Mouse (Mus musculus) forebrain, postnatal 0 days (tissue): ENCODE measurements at regions not wholly inside any gene's neighbourhood (a gene's known extent, or its start where the extent isn't known, plus 50 kb on each side); places are given as distances from the start of the nearest gene placed in this dataset.
A peak's percentile ranks its signal among the peaks of the same experiment; 100 is the strongest.

ENCODE experiments used
- ATAC-seq: fragments of 200-750 bp; cut with Nextera tagmentation; 2 replicates; pipeline ENCODE4 v1.8.0; 2017; ENCODE audit warnings: mild to moderate bottlenecking, moderate library complexity
- DNase-seq: peaks from one replicate; pipeline ENCODE4 v3.0.0-alpha.2; 2015
- H3K27ac ChIP-seq: fragments of 300-500 bp; sonication (generic); 2 replicates; pipeline ENCODE4 v1.5.1; 2014; ENCODE audit warnings: low read depth, mild to moderate bottlenecking, antibody characterized with exemption, low read length, moderate library complexity, mixed read lengths
- H3K27me3 ChIP-seq: fragments of 300-500 bp; sonication (generic); 2 replicates; pipeline ENCODE4 v1.6.1; 2014; ENCODE audit warnings: mild to moderate bottlenecking, low read length, mixed read lengths; ENCODE audit not compliant: insufficient read depth
- H3K36me3 ChIP-seq: fragments of 300-500 bp; sonication (generic); 2 replicates; pipeline ENCODE4 v1.6.1; 2014; ENCODE audit warnings: mild to moderate bottlenecking, moderate library complexity; ENCODE audit not compliant: insufficient read depth
- H3K4me1 ChIP-seq: fragments of 300-500 bp; sonication (generic); 2 replicates; pipeline ENCODE4 v1.6.1; 2014; ENCODE audit warnings: antibody characterized with exemption; ENCODE audit not compliant: insufficient read depth
- H3K4me2 ChIP-seq: fragments of 300-500 bp; sonication (generic); 2 replicates; pipeline ENCODE4 v1.6.1; 2014; ENCODE audit warnings: low read depth, mild to moderate bottlenecking, moderate library complexity
- H3K4me3 ChIP-seq: fragments of 300-500 bp; sonication (generic); 2 replicates; pipeline ENCODE4 v1.5.1; 2014; ENCODE audit warnings: low read depth, low read length, mixed read lengths
- H3K9ac ChIP-seq: fragments of 300-500 bp; sonication (generic); 2 replicates; pipeline ENCODE4 v1.6.1; 2014; ENCODE audit warnings: mild to moderate bottlenecking
- H3K9me3 ChIP-seq: fragments of 300-500 bp; sonication (generic); 2 replicates; pipeline ENCODE4 v1.6.1; 2016; ENCODE audit warnings: low read length
- CTCF ChIP-seq: sonication (generic); IDR thresholded peaks from 2 replicates; pipeline ENCODE4 v1.5.1; 2016; ENCODE audit warnings: antibody characterized with exemption, control low read depth, low read depth
- WGBS: fragments of 180-500 bp; shearing (Covaris S2); extraction: QIAGEN DNeasy Blood & Tissue Kit; methylation state at CpG from one replicate; pipeline ENCODE4 v1.1.7; 2014; 5-methylcytosine and 5-hydroxymethylcytosine counted together

DNA sequence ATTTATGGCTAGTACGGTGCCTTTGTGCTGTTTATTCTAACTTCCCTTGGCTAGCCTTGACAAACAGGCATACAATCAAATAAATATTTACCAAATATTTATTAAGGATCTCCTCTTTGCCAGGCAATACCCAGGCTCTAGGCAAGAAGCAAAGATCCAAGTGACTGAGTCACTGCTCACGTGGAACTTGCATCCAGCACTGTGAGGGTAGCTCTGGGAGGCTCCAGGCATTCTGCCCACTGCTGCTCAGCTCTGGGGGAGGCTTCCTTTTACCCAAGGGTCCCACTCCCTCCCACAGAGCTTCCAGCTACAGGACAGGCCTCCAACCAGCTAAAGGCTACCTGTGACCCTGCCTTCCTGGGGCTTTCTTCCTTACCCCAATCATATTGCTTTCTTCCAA lies 130.1 kb downstream of the Nectin1 start:
- H3K4me3 ChIP-seq: no peak overlapping the region
- ATAC-seq (no peak), DNase-seq (no peak)
- no peak overlapping the region for H3K4me2 ChIP-seq
- H3K4me1 ChIP-seq: no peaks in the 10 kb centered on the region
- H3K27me3 ChIP-seq: no peaks in the 10 kb centered on the region
- H3K36me3 ChIP-seq: no peaks in the 10 kb centered on the region
- TF ChIP-seq CTCF: no peak
- no peaks in the 10 kb centered on the region for H3K9me3 ChIP-seq
- no peak overlapping the region for H3K9ac ChIP-seq
- no peak overlapping the region for H3K27ac ChIP-seq
- 70% methylated on average over 2 of the region's 2 CpGs for WGBS

DNA sequence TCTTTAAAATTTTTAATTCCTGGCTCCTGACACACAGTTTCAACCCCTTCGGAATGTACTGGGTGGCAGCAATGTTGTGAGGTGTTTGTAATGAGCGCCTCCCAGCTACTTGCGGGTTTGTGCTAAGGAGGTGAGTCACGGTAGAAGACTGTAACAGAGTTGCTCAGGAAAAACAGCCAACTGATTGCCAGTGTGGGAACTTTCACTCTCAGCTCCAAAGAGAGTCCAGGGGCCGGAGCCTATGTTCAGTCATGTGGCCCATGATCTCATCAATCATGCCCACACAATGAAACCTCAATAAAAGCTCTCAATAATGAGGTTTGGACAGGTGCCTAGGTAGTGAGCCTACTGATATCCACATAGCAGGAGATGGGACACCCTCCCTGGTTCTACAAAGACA lies 130.5 kb downstream of the Nectin1 start:
- Histone ChIP-seq H3K27me3 (peaks cover 5% of the 10 kb centered on the region; the same call in 1 of the 2 replicates), H3K9ac (no peak overlapping the region), H3K27ac (no peak overlapping the region), H3K36me3 (no peaks in the 10 kb centered on the region), H3K9me3 (no peaks in the 10 kb centered on the region), H3K4me1 (peaks cover 2% of the 10 kb centered on the region; the same call in 1 of the 2 replicates), H3K4me2 (no peak overlapping the region), H3K4me3 (no peak overlapping the region)
- ATAC-seq (no peak), DNase-seq (no peak)
- 60% methylated on average over 5 of the region's 5 CpGs for WGBS
- no peak for TF ChIP-seq CTCF

DNA sequence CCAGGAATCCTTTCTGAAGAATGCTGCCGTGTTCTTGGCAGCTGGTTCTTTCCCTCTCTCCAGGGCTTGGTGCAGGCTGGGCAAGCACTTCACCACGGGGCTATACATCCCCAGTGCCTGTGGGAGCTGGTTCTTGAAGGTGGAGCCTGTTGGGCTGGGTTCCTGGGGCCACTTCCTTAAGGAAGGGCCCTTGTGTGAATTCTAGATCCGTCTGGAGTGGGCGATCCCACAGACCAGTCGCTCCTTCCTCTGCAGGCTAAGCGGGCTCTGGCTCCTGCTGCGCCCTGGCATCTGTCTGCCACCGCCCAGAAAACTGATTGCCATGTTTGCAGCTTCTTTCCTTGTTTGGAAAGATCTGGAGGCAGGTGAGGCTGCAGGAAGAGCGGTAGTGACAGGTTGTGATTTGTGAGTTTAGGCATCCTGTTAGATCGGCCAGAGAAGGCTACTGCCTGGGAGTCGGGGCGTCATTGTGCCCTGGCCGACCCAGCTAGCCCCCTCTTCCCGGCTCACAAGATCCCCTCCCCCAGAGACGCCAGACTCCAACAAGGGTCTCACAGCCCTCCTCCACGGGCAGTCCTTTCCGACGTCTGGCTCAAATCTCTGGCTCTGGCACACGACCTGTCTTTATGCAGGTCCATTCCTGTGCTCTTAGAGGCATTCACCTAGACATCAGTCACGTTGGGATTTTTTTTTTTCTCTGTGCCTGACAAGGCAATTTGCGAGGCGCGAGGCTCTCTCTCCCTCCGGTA lies 135.6 kb downstream of the Nectin1 start:
- Histone ChIP-seq H3K9me3 (no peaks in the 10 kb centered on the region), H3K27ac (no peak overlapping the region)
- TF ChIP-seq CTCF: no peak

DNA sequence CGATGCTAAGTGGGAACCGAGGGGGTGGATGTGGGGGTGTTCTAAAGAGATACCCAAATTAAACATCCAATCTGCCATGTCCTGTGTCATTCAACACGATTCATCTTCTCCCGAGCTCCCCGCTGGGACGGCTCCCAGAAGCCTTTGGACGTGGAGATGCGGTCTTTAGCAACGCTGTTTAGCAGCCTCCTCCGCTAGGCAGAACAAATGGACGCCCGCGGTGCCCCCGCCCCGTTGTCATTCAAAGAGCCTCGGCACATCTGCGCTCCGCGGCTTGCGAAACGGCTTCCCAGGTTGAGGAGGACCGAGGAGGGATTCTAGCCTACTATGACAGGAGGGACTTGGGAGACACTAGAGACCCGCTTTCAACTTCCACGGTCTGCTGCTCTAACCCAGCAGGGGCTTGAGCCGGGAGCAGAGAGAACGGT lies 136.2 kb downstream of the Nectin1 start:
- Histone ChIP-seq H3K27ac (no peak overlapping the region), H3K4me2 (peak overlapping the region; percentile 71), H3K4me3 (peak overlapping the region; percentile 38), H3K4me1 (peaks cover 7% of the 10 kb centered on the region; the same call in 1 of the 2 replicates), H3K9me3 (no peaks in the 10 kb centered on the region), H3K9ac (peak overlapping the region; percentile 53), H3K36me3 (no peaks in the 10 kb centered on the region), H3K27me3 (peaks cover 7% of the 10 kb centered on the region; the same call in 1 of the 2 replicates)
- DNase-seq (peak; percentile 74), ATAC-seq (peak; percentile 78)
- TF ChIP-seq CTCF: no peak
- 0% methylated on average over 26 of the region's 26 CpGs for WGBS

More for the DNA sequence above, 135.6 kb downstream of the Nectin1 start:
- no peak for DNase-seq
- peaks cover 7% of the 10 kb centered on the region; the same call in 1 of the 2 replicates for H3K27me3 ChIP-seq
- H3K4me1 ChIP-seq: peaks cover 7% of the 10 kb centered on the region; the same call in 1 of the 2 replicates
- peak overlapping the region; percentile 38 for H3K4me3 ChIP-seq
- 2% methylated on average over 24 of the region's 24 CpGs for WGBS
- peak; percentile 23; the same call in 1 of the 2 replicates for ATAC-seq
- H3K9ac ChIP-seq: peak overlapping the region; percentile 53
- H3K36me3 ChIP-seq: no peaks in the 10 kb centered on the region
- peak overlapping the region; percentile 71 for H3K4me2 ChIP-seq

DNA sequence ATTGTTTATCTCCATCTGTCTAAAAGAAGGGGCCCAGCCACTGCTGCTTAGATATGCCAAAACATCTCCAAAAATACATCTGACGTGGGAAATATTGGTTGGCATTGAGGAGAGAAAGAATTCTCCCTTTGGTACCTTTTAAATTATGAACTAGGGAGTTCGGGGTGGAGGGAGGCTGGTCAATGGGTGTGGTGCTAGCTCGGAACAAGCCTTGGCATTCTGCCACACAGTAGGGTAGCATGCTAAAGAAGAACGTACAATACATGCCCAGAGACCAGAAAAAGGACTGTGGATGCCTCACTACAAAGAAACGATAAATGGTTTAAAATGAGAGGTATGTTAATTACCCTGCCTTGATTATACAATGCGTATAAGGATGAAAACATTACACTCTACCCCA lies 149.3 kb downstream of the Nectin1 start:
- DNase-seq (no peak), ATAC-seq (no peak)
- H3K36me3 ChIP-seq: no peaks in the 10 kb centered on the region
- WGBS: 16% methylated on average over 6 of the region's 6 CpGs
- TF ChIP-seq CTCF: no peak
- no peaks in the 10 kb centered on the region for H3K9me3 ChIP-seq
- no peaks in the 10 kb centered on the region for H3K27me3 ChIP-seq
- no peak overlapping the region for H3K27ac ChIP-seq
- H3K9ac ChIP-seq: no peak overlapping the region
- no peak overlapping the region for H3K4me2 ChIP-seq
- 0 out of 2 replicates have a peak, but pooled peaks cover 5% of the 10 kb centered on the region for H3K4me1 ChIP-seq
- no peak overlapping the region for H3K4me3 ChIP-seq

- no peak overlapping the region for H3K4me3 ChIP-seq
- H3K9me3 ChIP-seq: no peaks in the 10 kb centered on the region
- WGBS: 32% methylated on average over 4 of the region's 4 CpGs
- DNase-seq (peak; percentile 74), ATAC-seq (peak; percentile 82)
- no peak overlapping the region for H3K4me2 ChIP-seq
- no peak for TF ChIP-seq CTCF
- H3K27ac ChIP-seq: no peak overlapping the region
- H3K4me1 ChIP-seq: peaks cover 11% of the 10 kb centered on the region
- H3K27me3 ChIP-seq: no peaks in the 10 kb centered on the region
- H3K36me3 ChIP-seq: no peaks in the 10 kb centered on the region
- no peak overlapping the region for H3K9ac ChIP-seq
These were observed 143.9 kb upstream of the Thy1 start for GRCm38 (mm10) chr9:43899239-43899638.

DNA sequence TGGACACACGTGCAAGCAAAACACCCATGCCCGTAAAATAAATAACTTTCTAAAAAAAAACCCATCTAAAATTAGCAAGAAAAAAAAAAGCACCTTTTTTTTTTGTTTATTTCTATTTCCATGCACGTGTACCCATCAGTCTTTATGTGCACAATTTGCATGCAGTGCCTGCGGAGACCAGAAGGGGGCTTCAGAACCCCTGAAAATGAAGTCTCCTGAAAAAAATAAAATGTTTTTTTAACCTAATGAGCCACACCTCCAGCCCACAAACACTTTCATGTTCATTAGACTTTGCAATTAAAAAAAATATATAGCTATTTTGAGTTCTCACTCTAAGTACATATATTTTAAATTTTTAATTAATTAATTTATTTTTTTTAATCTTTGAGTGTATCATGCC lies 134.9 kb upstream of the Thy1 start:
- no peak for ATAC-seq
- WGBS: 75% methylated on average over 4 of the region's 4 CpGs
- H3K4me2 ChIP-seq: no peak overlapping the region

More for the DNA sequence above, 134.9 kb upstream of the Thy1 start:
- no peak overlapping the region for H3K4me3 ChIP-seq
- H3K36me3 ChIP-seq: no peaks in the 10 kb centered on the region
- TF ChIP-seq CTCF: 0 out of 2 replicates have a peak, but pooled peaks have one; percentile 10
- no peaks in the 10 kb centered on the region for H3K27me3 ChIP-seq
- H3K9ac ChIP-seq: no peak overlapping the region
- DNase-seq: no peak
- no peak overlapping the region for H3K27ac ChIP-seq
- H3K9me3 ChIP-seq: no peaks in the 10 kb centered on the region
- no peaks in the 10 kb centered on the region for H3K4me1 ChIP-seq
